In genomic region chr15:32487968-32488367, GRCm38 (mm10) we compare ENCODE assay signal across 15 mouse cellular contexts.
"Had no signal": no experiment of that assay in that cellular context is flagged by ENCODE, and none has a peak within 500 bp of the region (broad histone marks: within the 10 kb centered on the region; RNA-seq: fewer than 3 reads in every experiment).

No protein-coding gene starts in this region.

- DNase-seq: cerebellum, adult 9-11 months; cerebellum, postnatal 10 days; cerebellum, postnatal 14 days; cerebellum, postnatal 25 days; cerebellum, postnatal 36 days; embryo, embryonic 11 days; forebrain, postnatal 0 days; gastrocnemius, adult 2 months; gastrocnemius, postnatal 10 days; gastrocnemius, postnatal 14 days; gastrocnemius, postnatal 25 days; gastrocnemius, postnatal 36 days; heart, adult 11 months; heart, adult 18-20 months; heart, adult 2 months had no signal
